Mouse (Mus musculus): ENCODE results near the gene Arl4d.
"Not testable (repeated sequence)": the region's sequence is repeated elsewhere in the genome, so short reads cannot be mapped to it uniquely, and the experiment has no call there.

Gene Arl4d

GRCm38 (mm10) chr11:101664825-101665635, at the start of gene Arl4d:
Arl4d (plus strand) TSS chr11:101665541.
- no peak for DNase-seq (ENCODE audit: low read depth, low spot score)

GRCm38 (mm10) chr11:101616104-101616503, 49.2 kb upstream of the Arl4d start:
- DNase-seq (ENCODE audit: low read depth, low spot score) = no peak

- DNase-seq (ENCODE audit: low read depth, low spot score) = no peak
These were observed 48.2 kb upstream of the Arl4d start for GRCm38 (mm10) chr11:101616948-101617767.

- DNase-seq (ENCODE audit: low read depth, low spot score) = peak; percentile 67
These were observed 47.5 kb upstream of the Arl4d start for GRCm38 (mm10) chr11:101617849-101618248.

GRCm38 (mm10) chr11:101618596-101618995, 46.7 kb upstream of the Arl4d start:
- no peak for DNase-seq (ENCODE audit: low read depth, low spot score)

- DNase-seq (ENCODE audit: low read depth, low spot score) = not testable (repeated sequence)
These were observed 45.2 kb upstream of the Arl4d start for GRCm38 (mm10) chr11:101620022-101620655.

GRCm38 (mm10) chr11:101626649-101626994, 38.7 kb upstream of the Arl4d start:
- DNase-seq (ENCODE audit: low read depth, low spot score) = no peak

- DNase-seq (ENCODE audit: low read depth, low spot score) = peak; percentile 81
These were observed 38.1 kb upstream of the Arl4d start, which contains the start of gene Rdm1 for GRCm38 (mm10) chr11:101626995-101627856. Rdm1 (plus strand) TSS chr11:101627195.

GRCm38 (mm10) chr11:101627857-101628559, 37.3 kb upstream of the Arl4d start:
- no peak for DNase-seq (ENCODE audit: low read depth, low spot score)

- not testable (repeated sequence) for DNase-seq (ENCODE audit: low read depth, low spot score)
These were observed 36.5 kb upstream of the Arl4d start for GRCm38 (mm10) chr11:101628733-101629417.

- no peak for DNase-seq (ENCODE audit: low read depth, low spot score)
These were observed 29.7 kb upstream of the Arl4d start for GRCm38 (mm10) chr11:101635660-101636059.

GRCm38 (mm10) chr11:101639761-101640160, 25.6 kb upstream of the Arl4d start:
- DNase-seq (ENCODE audit: low read depth, low spot score) = no peak

- not testable (repeated sequence) for DNase-seq (ENCODE audit: low read depth, low spot score)
These were observed 24.3 kb upstream of the Arl4d start for GRCm38 (mm10) chr11:101640857-101641709.

- DNase-seq (ENCODE audit: low read depth, low spot score) = not testable (repeated sequence)
These were observed 23.4 kb upstream of the Arl4d start for GRCm38 (mm10) chr11:101641710-101642642.

GRCm38 (mm10) chr11:101642931-101643330, 22.4 kb upstream of the Arl4d start:
- DNase-seq (ENCODE audit: low read depth, low spot score) = no peak

- DNase-seq (ENCODE audit: low read depth, low spot score) = no peak
These were observed 20.8 kb upstream of the Arl4d start for GRCm38 (mm10) chr11:101644591-101644990.

GRCm38 (mm10) chr11:101645043-101645410, 20.3 kb upstream of the Arl4d start:
- DNase-seq (ENCODE audit: low read depth, low spot score) = not testable (repeated sequence)
